Mouse (Mus musculus) heart, embryonic 12.5 days (tissue): ENCODE data around the gene Cdc42bpb. TPM values are rescaled to one million over a fixed set of nuclear protein-coding genes. Genes with fewer than 3 reads are reported as not detected.

Source experiments
- ATAC-seq: fragments of 200-750 bp; cut with Nextera tagmentation; 2 replicates; pipeline ENCODE4 v1.8.0; 2017; ENCODE audit warnings: moderate TSS enrichment, moderate library complexity; ENCODE audit not compliant: insufficient number of reproducible peaks, low FRiP score
- H3K27ac ChIP-seq: fragments of 300-500 bp; sonication (generic); 2 replicates; pipeline ENCODE4 v1.5.1; 2016; ENCODE audit warnings: mild to moderate bottlenecking, moderate library complexity; ENCODE audit not compliant: poor library complexity, severe bottlenecking
- H3K27me3 ChIP-seq: fragments of 300-500 bp; sonication (generic); replicated peaks from 2 replicates; pipeline ENCODE4 v1.6.1; 2016; ENCODE audit warnings: mild to moderate bottlenecking, moderate library complexity
- H3K36me3 ChIP-seq: fragments of 300-500 bp; sonication (generic); 2 replicates; pipeline ENCODE4 v1.6.1; 2016; ENCODE audit warnings: mild to moderate bottlenecking, moderate library complexity
- H3K4me1 ChIP-seq: fragments of 300-500 bp; sonication (generic); replicated peaks from 2 replicates; pipeline ENCODE4 v1.6.1; 2016; ENCODE audit warnings: mild to moderate bottlenecking
- H3K4me2 ChIP-seq: fragments of 300-500 bp; sonication (generic); 2 replicates; pipeline ENCODE4 v1.6.1; 2016; ENCODE audit warnings: mild to moderate bottlenecking, moderate library complexity
- H3K4me3 ChIP-seq: fragments of 300-500 bp; sonication (generic); 2 replicates; pipeline ENCODE4 v1.5.1; 2016; ENCODE audit warnings: mild to moderate bottlenecking
- H3K9ac ChIP-seq: fragments of 300-500 bp; sonication (generic); 2 replicates; pipeline ENCODE4 v1.6.1; 2016; ENCODE audit warnings: mild to moderate bottlenecking, moderate library complexity
- H3K9me3 ChIP-seq: fragments of 300-500 bp; sonication (generic); replicated peaks from 2 replicates; pipeline ENCODE4 v1.6.1; 2016; ENCODE audit warnings: mild to moderate bottlenecking, moderate library complexity
- WGBS: fragments of 180-500 bp; shearing (Covaris S2); methylation state at CpG from one replicate; pipeline ENCODE4 v1.1.7; 2016; 5-methylcytosine and 5-hydroxymethylcytosine counted together
- polyA plus RNA-seq: library from polyadenylated mRNA; unstranded; fragments of >200 nt; fragmentation: Nextera tagmentation; extraction: Ambion mirVana; gene quantifications from 2 replicates; pipeline ENCODE4 v1.2.1, GENCODE M21; 2016

The Cdc42bpb gene
- polyA plus RNA-seq, 1 experiment from 2014 or later: 33.5 TPM

DNA sequence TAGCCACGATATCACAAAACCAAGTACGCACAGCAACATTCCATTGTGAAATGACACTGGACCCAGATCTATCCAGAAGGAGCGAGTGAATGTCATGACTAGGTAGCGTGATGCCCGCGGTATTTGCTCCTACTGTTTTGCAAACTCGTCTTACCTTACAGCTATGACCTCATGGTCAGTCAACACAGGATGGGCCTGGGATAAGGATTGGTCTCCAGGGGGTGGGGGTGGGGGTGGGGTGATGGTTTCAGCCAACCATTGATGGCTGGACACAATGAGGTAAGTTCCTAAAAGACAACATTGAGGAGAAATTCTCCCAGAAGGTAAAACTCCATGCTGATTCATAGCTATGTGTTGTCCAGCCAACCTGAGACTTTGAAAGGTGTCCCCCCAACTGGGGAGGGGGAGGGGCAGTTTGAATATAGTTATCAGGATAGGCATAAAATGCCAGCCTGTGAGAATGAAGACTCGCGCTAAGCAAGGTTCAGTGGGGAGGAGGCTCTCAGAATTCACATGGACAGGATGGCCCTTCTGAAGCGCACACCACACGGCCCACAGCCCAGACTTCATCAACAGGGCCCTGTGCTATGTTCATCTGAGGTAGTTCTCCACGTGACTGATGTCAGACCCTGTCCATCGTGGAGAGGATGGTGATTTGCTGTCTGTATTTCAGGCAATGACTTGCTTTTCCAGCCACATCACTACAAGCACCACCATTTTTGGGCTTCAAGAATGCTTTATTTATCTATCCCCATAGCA is 8.5 kb upstream of the Cdc42bpb start:
- peak overlapping the region; percentile 65 for H3K27ac ChIP-seq
- H3K4me1 ChIP-seq: peaks cover 15% of the 10 kb centered on the region
- H3K27me3 ChIP-seq: no peaks in the 10 kb centered on the region
- H3K9me3 ChIP-seq: peaks cover 5% of the 10 kb centered on the region
- peak; percentile 66 for ATAC-seq
- no peak overlapping the region for H3K4me2 ChIP-seq
- WGBS: 72% methylated on average over 13 of the region's 13 CpGs
- no peak overlapping the region for H3K9ac ChIP-seq
- H3K36me3 ChIP-seq: no peaks in the 10 kb centered on the region
- no peak overlapping the region for H3K4me3 ChIP-seq

DNA sequence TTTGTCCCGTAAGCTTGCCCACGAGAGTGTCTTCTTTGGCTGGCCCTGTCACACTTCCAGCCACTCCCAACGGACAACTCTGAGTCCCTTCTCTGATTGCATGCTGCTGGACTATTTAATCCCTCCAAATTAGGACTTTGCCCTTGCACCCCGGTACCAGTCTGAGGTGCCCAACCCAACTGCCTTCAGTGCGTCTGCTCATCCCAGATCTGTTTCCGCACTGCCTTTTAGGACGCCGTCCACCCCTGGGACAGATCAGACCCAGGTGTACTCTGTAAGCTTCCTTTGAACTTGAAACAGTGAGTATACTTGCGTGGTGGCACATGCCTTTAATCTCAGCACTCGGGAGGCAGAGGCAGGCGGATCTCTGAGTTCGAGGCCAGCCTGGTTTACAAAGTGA is 1.3 kb upstream of the Cdc42bpb start:
- H3K4me1 ChIP-seq: peaks cover 27% of the 10 kb centered on the region
- no peaks in the 10 kb centered on the region for H3K36me3 ChIP-seq
- H3K4me3 ChIP-seq: peak overlapping the region; percentile 100; the same call in 1 of the 2 replicates
- H3K27ac ChIP-seq: no peak overlapping the region
- no peak overlapping the region for H3K9ac ChIP-seq
- H3K4me2 ChIP-seq: peak overlapping the region; percentile 88
- H3K27me3 ChIP-seq: no peaks in the 10 kb centered on the region
- H3K9me3 ChIP-seq: no peaks in the 10 kb centered on the region
- 70% methylated on average over 12 of the region's 12 CpGs for WGBS
- no peak for ATAC-seq

DNA sequence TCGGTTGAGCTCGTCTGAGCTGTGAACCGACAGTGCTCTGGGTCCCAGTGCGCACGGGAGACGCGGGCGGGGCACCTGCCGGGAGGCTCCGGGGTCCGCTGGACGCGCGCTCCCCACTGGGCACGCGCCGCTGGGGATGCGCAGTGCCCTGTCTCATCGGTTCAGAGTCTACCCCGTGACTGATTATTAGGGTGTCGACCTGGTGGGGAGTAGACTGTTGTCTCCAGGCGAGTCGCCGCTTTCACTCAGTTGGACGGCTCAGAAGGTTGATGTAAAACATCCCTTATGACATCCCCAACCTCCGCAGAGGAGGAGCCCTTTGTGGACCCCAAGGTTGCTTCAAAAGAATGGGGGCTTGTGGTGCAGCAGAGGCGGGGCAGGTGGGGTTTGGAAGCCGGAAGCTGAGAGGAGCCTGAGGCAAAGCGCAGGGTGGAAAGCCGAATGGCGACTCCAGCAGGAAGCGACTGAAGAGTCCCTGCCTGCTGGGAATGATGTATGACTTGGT is 520 bp upstream of the Cdc42bpb start:
- ATAC-seq: peak; percentile 43
- Histone ChIP-seq H3K36me3 (no peaks in the 10 kb centered on the region), H3K9me3 (no peaks in the 10 kb centered on the region), H3K4me3 (peak overlapping the region; percentile 100), H3K9ac (peak overlapping the region; percentile 99), H3K27ac (peak overlapping the region; percentile 98), H3K4me1 (peaks cover 31% of the 10 kb centered on the region), H3K4me2 (peak overlapping the region; percentile 88), H3K27me3 (no peaks in the 10 kb centered on the region)
- under 1% methylated on average over 32 of the region's 32 CpGs for WGBS

DNA sequence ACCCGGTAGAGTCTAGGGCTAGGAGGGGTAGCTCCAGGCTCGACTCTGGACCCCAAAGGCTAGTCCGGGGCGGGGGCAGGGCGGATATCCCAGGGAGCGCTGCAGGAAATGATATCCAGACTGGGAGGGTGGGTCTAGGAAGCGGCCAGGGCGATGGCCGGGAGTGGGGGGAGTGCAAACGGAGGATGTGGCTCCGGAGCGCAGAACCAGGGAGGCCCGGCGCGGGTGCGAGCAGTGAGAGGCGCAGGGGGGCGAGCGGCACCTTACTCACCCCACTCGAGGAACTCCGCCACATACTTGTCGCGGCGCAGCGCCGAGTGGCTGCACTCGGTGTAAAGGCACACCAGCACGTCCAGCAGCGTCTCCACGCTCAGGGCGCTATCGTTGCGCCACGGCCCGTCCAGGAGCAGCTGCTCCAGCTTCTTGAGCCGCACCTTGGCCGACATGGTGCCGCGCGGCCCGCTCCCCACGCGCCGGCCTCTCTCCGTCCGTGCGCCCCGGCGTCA is 639 bp downstream of the Cdc42bpb start:
- Histone ChIP-seq H3K9me3 (no peaks in the 10 kb centered on the region), H3K4me1 (peaks cover 32% of the 10 kb centered on the region), H3K27me3 (no peaks in the 10 kb centered on the region), H3K9ac (peak overlapping the region; percentile 99), H3K27ac (peak overlapping the region; percentile 98), H3K4me2 (peak overlapping the region; percentile 88), H3K4me3 (peak overlapping the region; percentile 100), H3K36me3 (no peaks in the 10 kb centered on the region)
- under 1% methylated on average over 49 of the region's 49 CpGs for WGBS
- ATAC-seq: peak; percentile 65

DNA sequence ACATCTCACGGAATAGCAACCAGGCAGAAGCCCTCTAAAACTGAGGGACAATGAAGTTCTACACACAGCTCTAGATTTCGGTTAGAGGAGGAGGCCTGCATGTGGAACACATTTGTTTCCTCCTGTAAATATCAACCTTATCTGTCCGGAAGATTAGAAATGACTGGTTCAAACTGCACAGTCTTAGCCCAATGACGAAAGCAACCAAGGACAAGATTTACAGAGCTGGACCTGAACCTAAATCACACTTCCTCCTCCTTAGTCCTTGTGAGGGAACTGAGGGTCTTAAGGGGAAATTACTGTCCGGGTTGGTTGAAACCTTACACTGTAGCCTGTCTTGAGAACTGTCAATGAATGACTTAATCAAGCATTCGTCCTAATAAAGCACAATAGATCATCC is 1.5 kb downstream of the Cdc42bpb start:
- H3K27me3 ChIP-seq: no peaks in the 10 kb centered on the region
- peak overlapping the region; percentile 99 for H3K9ac ChIP-seq
- ATAC-seq: no peak
- H3K4me1 ChIP-seq: peaks cover 38% of the 10 kb centered on the region
- no peaks in the 10 kb centered on the region for H3K36me3 ChIP-seq
- WGBS: 13% methylated on average over 6 of the region's 6 CpGs
- peak overlapping the region; percentile 88 for H3K4me2 ChIP-seq
- H3K9me3 ChIP-seq: no peaks in the 10 kb centered on the region
- H3K27ac ChIP-seq: peak overlapping the region; percentile 98
- H3K4me3 ChIP-seq: peak overlapping the region; percentile 100

DNA sequence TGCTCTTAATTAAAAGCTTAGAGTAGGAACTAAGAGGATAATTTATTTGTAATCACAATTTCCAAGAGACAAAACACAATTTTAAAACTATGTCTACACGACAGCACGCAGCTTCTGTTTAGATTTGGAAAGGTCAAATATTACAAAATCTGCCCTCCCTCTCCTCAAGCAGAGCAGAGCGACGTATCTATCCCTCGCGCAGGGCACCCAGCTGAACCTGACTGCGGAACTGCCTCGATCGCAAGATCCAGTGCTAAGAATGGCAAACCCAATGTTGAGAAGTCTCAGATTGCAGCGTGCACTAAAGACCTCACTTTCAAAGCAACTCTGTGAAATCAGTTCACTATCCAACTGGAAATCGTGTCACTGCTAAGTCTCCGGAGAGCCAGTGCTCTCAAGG is 2.0 kb downstream of the Cdc42bpb start:
- Histone ChIP-seq H3K9ac (peak overlapping the region; percentile 99), H3K27me3 (no peaks in the 10 kb centered on the region), H3K4me2 (peak overlapping the region; percentile 88), H3K27ac (peak overlapping the region; percentile 98), H3K36me3 (no peaks in the 10 kb centered on the region), H3K4me1 (peaks cover 42% of the 10 kb centered on the region), H3K4me3 (peak overlapping the region; percentile 100), H3K9me3 (no peaks in the 10 kb centered on the region)
- no peak for ATAC-seq
- WGBS: 53% methylated on average over 12 of the region's 12 CpGs

DNA sequence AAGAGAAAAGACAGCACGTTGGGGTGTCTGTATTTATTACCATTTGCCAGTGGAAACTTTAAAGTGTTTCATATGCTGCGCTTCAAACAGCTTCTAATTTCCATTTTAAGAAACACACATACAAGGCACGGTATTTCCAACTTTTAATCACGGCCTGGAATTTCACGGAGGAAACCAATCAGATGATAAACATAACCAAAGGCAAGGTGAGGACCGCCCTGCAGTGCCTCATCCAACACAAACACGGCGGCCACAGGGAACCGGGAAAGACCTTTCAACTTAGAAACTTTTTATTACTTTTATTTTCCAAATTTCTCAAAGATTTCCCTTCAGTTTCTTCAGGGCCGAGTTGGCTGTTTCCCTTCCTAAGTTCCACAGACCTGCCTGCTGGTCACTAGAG is 2.8 kb downstream of the Cdc42bpb start:
- no peak overlapping the region; the same call in 1 of the 2 replicates for H3K27ac ChIP-seq
- peak overlapping the region; percentile 88 for H3K4me2 ChIP-seq
- peaks cover 51% of the 10 kb centered on the region for H3K4me1 ChIP-seq
- ATAC-seq: no peak
- H3K9me3 ChIP-seq: no peaks in the 10 kb centered on the region
- 48% methylated on average over 10 of the region's 10 CpGs for WGBS
- peak overlapping the region; percentile 44 for H3K9ac ChIP-seq
- H3K27me3 ChIP-seq: no peaks in the 10 kb centered on the region
- no peaks in the 10 kb centered on the region for H3K36me3 ChIP-seq
- H3K4me3 ChIP-seq: peak overlapping the region; percentile 100

DNA sequence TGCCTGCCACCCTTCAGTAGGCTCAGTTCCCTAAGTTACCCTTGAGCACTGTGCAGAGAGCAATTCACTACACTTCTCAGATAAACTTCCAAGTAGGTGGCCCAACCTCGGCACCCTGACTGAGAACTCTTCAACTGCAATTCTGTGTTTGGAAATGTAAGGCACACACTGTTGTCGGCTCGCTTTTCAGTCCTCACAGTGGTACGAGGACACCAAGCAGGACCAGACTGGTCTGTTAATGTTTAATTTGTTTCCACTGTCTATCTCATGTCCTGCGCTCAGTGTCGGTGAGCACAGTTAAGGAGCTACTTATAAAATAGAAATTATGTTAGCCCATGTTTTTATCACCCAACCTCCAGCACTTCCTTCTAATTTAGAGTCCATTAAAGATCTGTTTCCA is 4.1 kb downstream of the Cdc42bpb start:
- Histone ChIP-seq H3K4me3 (no peak overlapping the region), H3K9ac (no peak overlapping the region), H3K27ac (no peak overlapping the region), H3K27me3 (no peaks in the 10 kb centered on the region), H3K36me3 (no peaks in the 10 kb centered on the region), H3K9me3 (no peaks in the 10 kb centered on the region), H3K4me1 (peaks cover 61% of the 10 kb centered on the region), H3K4me2 (no peak overlapping the region)
- 82% methylated on average over 6 of the region's 6 CpGs for WGBS
- ATAC-seq: no peak

DNA sequence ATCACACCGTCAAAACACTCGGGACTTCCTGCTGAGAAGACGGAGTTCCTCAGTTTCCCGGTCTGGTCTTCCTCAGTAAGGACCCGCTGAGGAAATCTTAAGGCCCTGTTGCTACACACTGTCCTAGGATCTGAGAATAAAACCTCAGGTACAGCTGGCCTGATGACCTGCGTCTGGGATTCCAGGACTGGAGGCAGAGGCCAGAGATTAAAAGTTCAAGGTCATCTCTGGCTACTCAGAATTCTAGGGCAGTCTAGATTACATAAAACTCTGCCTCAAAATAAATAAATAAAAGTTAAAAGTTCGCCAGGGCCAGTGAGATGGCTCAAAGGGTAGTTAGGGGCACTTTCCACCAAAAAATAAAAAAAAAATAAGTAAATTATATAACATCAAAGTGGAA is 5.6 kb downstream of the Cdc42bpb start:
- no peak overlapping the region for H3K4me3 ChIP-seq
- H3K9me3 ChIP-seq: no peaks in the 10 kb centered on the region
- no peak overlapping the region for H3K4me2 ChIP-seq
- no peak for ATAC-seq
- H3K27ac ChIP-seq: 0 out of 2 replicates have a peak overlapping the region, but pooled peaks have one; percentile 25
- H3K4me1 ChIP-seq: peaks cover 74% of the 10 kb centered on the region
- 72% methylated on average over 7 of the region's 7 CpGs for WGBS
- H3K9ac ChIP-seq: no peak overlapping the region
- no peaks in the 10 kb centered on the region for H3K27me3 ChIP-seq
- H3K36me3 ChIP-seq: no peaks in the 10 kb centered on the region

DNA sequence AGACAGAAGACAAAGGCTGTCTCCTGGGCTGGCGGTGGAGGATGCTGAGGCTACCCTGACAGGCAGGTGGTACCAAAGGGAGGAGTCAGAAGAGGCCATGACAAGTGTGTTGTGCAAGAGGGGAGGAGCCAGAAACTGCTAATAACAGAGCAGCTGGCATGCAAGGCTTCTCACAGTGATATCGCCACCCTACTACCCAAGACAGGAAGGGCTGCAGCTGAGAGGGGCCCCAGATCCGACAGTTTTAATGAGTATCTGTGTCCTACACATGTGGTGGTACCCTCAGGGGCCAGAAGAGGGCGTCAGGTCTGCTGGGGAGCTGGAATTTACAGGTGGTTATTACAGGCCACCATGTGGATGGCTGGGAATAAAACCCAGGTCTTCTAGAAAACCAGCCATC is 7.3 kb downstream of the Cdc42bpb start:
- Histone ChIP-seq H3K36me3 (no peaks in the 10 kb centered on the region), H3K27me3 (no peaks in the 10 kb centered on the region), H3K9me3 (no peaks in the 10 kb centered on the region), H3K9ac (0 out of 2 replicates have a peak overlapping the region, but pooled peaks have one; percentile 10), H3K4me1 (peaks cover 81% of the 10 kb centered on the region), H3K4me2 (no peak overlapping the region), H3K4me3 (no peak overlapping the region), H3K27ac (no peak overlapping the region)
- WGBS: 63% methylated on average over 4 of the region's 4 CpGs
- peak; percentile 54; the same call in 1 of the 2 replicates for ATAC-seq

DNA sequence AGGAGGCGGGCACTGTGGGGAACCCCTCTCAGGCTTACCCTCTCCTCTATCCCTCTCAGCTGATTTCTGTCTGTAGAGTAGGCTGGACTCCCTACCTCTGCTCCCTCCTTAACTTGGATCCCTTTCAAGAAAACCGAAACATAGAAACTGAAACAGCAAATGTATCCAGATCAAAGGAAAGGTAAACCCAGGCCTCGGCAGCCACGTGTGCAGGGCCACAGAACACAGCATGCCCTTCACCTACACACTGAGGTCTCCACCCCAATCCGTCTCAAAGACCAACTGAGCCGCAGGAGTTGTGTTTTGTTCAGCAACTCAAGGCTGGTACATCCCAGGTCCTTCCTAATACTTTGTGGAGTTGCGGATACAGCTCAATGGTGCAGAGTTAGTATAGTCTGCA is 10.5 kb downstream of the Cdc42bpb start:
- ATAC-seq: no peak
- no peak overlapping the region for H3K9ac ChIP-seq
- 0 out of 2 replicates have a peak overlapping the region, but pooled peaks have one; percentile 32 for H3K27ac ChIP-seq
- no peaks in the 10 kb centered on the region for H3K36me3 ChIP-seq
- no peaks in the 10 kb centered on the region for H3K9me3 ChIP-seq
- H3K4me2 ChIP-seq: no peak overlapping the region
- H3K4me3 ChIP-seq: no peak overlapping the region
- 80% methylated on average over 7 of the region's 7 CpGs for WGBS
- no peaks in the 10 kb centered on the region for H3K27me3 ChIP-seq
- H3K4me1 ChIP-seq: peaks cover 87% of the 10 kb centered on the region
